Mouse (Mus musculus): Measurements from ENCODE around the gene Ffar1. TPM values are rescaled to one million over a fixed set of nuclear protein-coding genes. Genes with fewer than 3 reads are reported as not detected.
"Not testable (repeated sequence)": the region's sequence is repeated elsewhere in the genome, so short reads cannot be mapped to it uniquely, and the experiment has no call there.

The Ffar1 gene
- polyA plus RNA-seq, 1 experiment from 2014 or later, result not detected

- ATAC-seq, result no peak
- Histone ChIP-seq H3K9ac (ENCODE audit: low read depth, low read length) (no peak overlapping the region), H3K36me3 (ENCODE audit: control insufficient read depth, insufficient read depth, low read length) (no peaks in the 10 kb centered on the region), H3K27me3 (ENCODE audit: control insufficient read depth, insufficient read depth, low read depth, low read length) (no peaks in the 10 kb centered on the region), H3K4me1 (ENCODE audit: control insufficient read depth, insufficient read depth, low read length) (peaks cover 7% of the 10 kb centered on the region; the same call in 1 of the 2 replicates), H3K4me2 (ENCODE audit: low read length) (no peak overlapping the region), H3K27ac (ENCODE audit: low read length) (no peak overlapping the region), H3K4me3 (ENCODE audit: low read depth, low read length) (no peak overlapping the region), H3K9me3 (replicated peaks; ENCODE audit: control insufficient read depth, low read length, poor library complexity, severe bottlenecking) (no peaks in the 10 kb centered on the region)
- WGBS, result 82% methylated on average over 5 of the region's 5 CpGs
Observed at GRCm38 (mm10) chr7:30842092-30842491, 19.3 kb downstream of the Ffar1 start.

DNA sequence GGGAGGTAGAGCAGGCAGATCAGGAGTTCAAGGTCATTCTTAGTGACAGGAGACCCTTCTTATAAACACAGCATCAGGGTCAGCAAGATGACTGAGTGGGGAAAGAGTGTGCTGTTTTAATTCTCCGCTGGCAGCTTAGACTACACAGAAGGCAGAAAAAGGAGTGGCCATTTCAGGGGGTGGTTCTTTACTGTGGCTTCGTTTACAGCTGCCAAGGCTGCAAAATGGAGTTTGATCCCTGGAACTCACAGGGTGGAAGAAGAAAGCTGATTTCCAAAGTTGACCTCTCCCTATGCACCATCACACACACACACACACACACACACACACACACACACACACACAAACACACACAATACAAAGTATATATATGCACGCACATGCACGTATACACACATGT is 20.0 kb downstream of the Ffar1 start:
- H3K4me3 ChIP-seq (ENCODE audit: low read depth, low read length), result no peak overlapping the region
- peaks cover 7% of the 10 kb centered on the region; the same call in 1 of the 2 replicates for H3K4me1 ChIP-seq (ENCODE audit: control insufficient read depth, insufficient read depth, low read length)
- 77% methylated on average over 4 of the region's 4 CpGs for WGBS

GRCm38 (mm10) chr7:30840306-30840705 is 21.1 kb downstream of the Ffar1 start:
- Histone ChIP-seq H3K4me2 (ENCODE audit: low read length) (no peak overlapping the region), H3K36me3 (ENCODE audit: control insufficient read depth, insufficient read depth, low read length) (no peaks in the 10 kb centered on the region), H3K4me3 (ENCODE audit: low read depth, low read length) (no peak overlapping the region), H3K9ac (ENCODE audit: low read depth, low read length) (no peak overlapping the region), H3K9me3 (replicated peaks; ENCODE audit: control insufficient read depth, low read length, poor library complexity, severe bottlenecking) (no peaks in the 10 kb centered on the region), H3K27me3 (ENCODE audit: control insufficient read depth, insufficient read depth, low read depth, low read length) (no peaks in the 10 kb centered on the region), H3K4me1 (ENCODE audit: control insufficient read depth, insufficient read depth, low read length) (peaks cover 7% of the 10 kb centered on the region; the same call in 1 of the 2 replicates), H3K27ac (ENCODE audit: low read length) (no peak overlapping the region)
- no peak for ATAC-seq
- WGBS, result 69% methylated on average over 3 of the region's 3 CpGs

More for the DNA sequence above, 20.0 kb downstream of the Ffar1 start:
- ATAC-seq, result no peak
- no peak overlapping the region for H3K27ac ChIP-seq (ENCODE audit: low read length)
- H3K9me3 ChIP-seq (replicated peaks; ENCODE audit: control insufficient read depth, low read length, poor library complexity, severe bottlenecking), result no peaks in the 10 kb centered on the region
- no peaks in the 10 kb centered on the region for H3K36me3 ChIP-seq (ENCODE audit: control insufficient read depth, insufficient read depth, low read length)
- H3K9ac ChIP-seq (ENCODE audit: low read depth, low read length), result no peak overlapping the region
- no peaks in the 10 kb centered on the region for H3K27me3 ChIP-seq (ENCODE audit: control insufficient read depth, insufficient read depth, low read depth, low read length)
- no peak overlapping the region for H3K4me2 ChIP-seq (ENCODE audit: low read length)

DNA sequence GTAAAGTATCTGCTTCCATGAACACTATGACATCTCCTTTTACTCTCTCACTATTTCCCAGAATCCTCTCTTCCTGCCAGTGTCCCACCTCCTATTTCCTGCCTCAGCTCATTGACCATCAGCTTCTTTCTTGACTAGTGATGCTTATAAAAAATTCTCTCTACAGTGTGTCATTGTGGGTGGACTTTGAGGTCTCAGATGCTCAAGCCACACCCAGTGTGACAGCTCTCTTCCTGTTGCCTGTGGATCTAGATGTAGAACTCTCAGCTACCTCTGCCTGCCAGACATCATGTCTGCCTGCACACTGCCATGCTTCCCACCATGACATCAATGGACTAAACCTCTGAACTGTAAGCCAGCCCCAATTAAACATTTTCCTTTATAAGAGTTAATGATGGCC is 24.1 kb downstream of the Ffar1 start:
- no peak for ATAC-seq
- H3K4me2 ChIP-seq (ENCODE audit: low read length), result no peak overlapping the region
- no peak overlapping the region for H3K9ac ChIP-seq (ENCODE audit: low read depth, low read length)

GRCm38 (mm10) chr7:30832684-30833083 is 28.7 kb downstream of the Ffar1 start:
- 39% methylated on average over 7 of the region's 11 CpGs for WGBS
- H3K27ac ChIP-seq (ENCODE audit: low read length); H3K9ac ChIP-seq (ENCODE audit: low read depth, low read length); H3K4me3 ChIP-seq (ENCODE audit: low read depth, low read length); H3K9me3 ChIP-seq (replicated peaks; ENCODE audit: control insufficient read depth, low read length, poor library complexity, severe bottlenecking); H3K4me2 ChIP-seq (ENCODE audit: low read length); ATAC-seq; H3K27me3 ChIP-seq (ENCODE audit: control insufficient read depth, insufficient read depth, low read depth, low read length); H3K36me3 ChIP-seq (ENCODE audit: control insufficient read depth, insufficient read depth, low read length); H3K4me1 ChIP-seq (ENCODE audit: control insufficient read depth, insufficient read depth, low read length): not testable (repeated sequence)

More for the DNA sequence above, 24.1 kb downstream of the Ffar1 start:
- Histone ChIP-seq H3K9me3 (replicated peaks; ENCODE audit: control insufficient read depth, low read length, poor library complexity, severe bottlenecking) (no peaks in the 10 kb centered on the region), H3K36me3 (ENCODE audit: control insufficient read depth, insufficient read depth, low read length) (no peaks in the 10 kb centered on the region), H3K4me1 (ENCODE audit: control insufficient read depth, insufficient read depth, low read length) (no peaks in the 10 kb centered on the region), H3K4me3 (ENCODE audit: low read depth, low read length) (no peak overlapping the region), H3K27ac (ENCODE audit: low read length) (no peak overlapping the region), H3K27me3 (ENCODE audit: control insufficient read depth, insufficient read depth, low read depth, low read length) (no peaks in the 10 kb centered on the region)

- H3K4me2 ChIP-seq (ENCODE audit: low read length), result no peak overlapping the region
- no peaks in the 10 kb centered on the region for H3K27me3 ChIP-seq (ENCODE audit: control insufficient read depth, insufficient read depth, low read depth, low read length)
- no peak overlapping the region for H3K4me3 ChIP-seq (ENCODE audit: low read depth, low read length)
- WGBS, result 81% methylated on average over 9 of the region's 17 CpGs
- H3K4me1 ChIP-seq (ENCODE audit: control insufficient read depth, insufficient read depth, low read length), result no peaks in the 10 kb centered on the region
- no peak for ATAC-seq
- H3K9ac ChIP-seq (ENCODE audit: low read depth, low read length), result no peak overlapping the region
- no peaks in the 10 kb centered on the region for H3K9me3 ChIP-seq (replicated peaks; ENCODE audit: control insufficient read depth, low read length, poor library complexity, severe bottlenecking)
- no peak overlapping the region for H3K27ac ChIP-seq (ENCODE audit: low read length)
- no peaks in the 10 kb centered on the region for H3K36me3 ChIP-seq (ENCODE audit: control insufficient read depth, insufficient read depth, low read length)
Observed at GRCm38 (mm10) chr7:30832261-30832660, 29.1 kb downstream of the Ffar1 start.

DNA sequence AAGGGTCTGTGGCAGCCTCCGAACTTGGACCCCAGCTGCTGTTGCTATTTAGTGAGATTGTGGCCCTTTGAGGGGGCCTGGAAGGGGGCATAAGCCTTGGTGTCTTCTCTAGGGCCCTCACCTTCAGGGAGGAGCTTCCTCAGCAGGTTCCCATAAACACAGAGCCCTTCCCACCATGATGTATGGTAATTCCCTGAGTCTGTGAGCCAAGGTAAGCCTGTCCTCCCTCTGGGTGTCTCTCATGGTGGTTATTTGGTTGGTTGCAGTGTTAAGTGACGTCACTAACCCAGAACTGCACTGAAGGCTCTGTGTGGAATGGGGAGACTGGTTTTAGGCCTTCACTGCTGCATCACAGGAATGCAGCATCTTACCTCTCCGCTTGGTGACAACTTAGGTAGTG is 31.9 kb downstream of the Ffar1 start:
- 75% methylated on average over 3 of the region's 3 CpGs for WGBS
- no peak overlapping the region for H3K4me2 ChIP-seq (ENCODE audit: low read length)
- H3K4me1 ChIP-seq (ENCODE audit: control insufficient read depth, insufficient read depth, low read length), result no peaks in the 10 kb centered on the region
- no peaks in the 10 kb centered on the region for H3K36me3 ChIP-seq (ENCODE audit: control insufficient read depth, insufficient read depth, low read length)
- H3K9ac ChIP-seq (ENCODE audit: low read depth, low read length), result no peak overlapping the region
- H3K4me3 ChIP-seq (ENCODE audit: low read depth, low read length), result no peak overlapping the region
- no peaks in the 10 kb centered on the region for H3K9me3 ChIP-seq (replicated peaks; ENCODE audit: control insufficient read depth, low read length, poor library complexity, severe bottlenecking)
- no peaks in the 10 kb centered on the region for H3K27me3 ChIP-seq (ENCODE audit: control insufficient read depth, insufficient read depth, low read depth, low read length)
- ATAC-seq, result no peak
- no peak overlapping the region for H3K27ac ChIP-seq (ENCODE audit: low read length)

DNA sequence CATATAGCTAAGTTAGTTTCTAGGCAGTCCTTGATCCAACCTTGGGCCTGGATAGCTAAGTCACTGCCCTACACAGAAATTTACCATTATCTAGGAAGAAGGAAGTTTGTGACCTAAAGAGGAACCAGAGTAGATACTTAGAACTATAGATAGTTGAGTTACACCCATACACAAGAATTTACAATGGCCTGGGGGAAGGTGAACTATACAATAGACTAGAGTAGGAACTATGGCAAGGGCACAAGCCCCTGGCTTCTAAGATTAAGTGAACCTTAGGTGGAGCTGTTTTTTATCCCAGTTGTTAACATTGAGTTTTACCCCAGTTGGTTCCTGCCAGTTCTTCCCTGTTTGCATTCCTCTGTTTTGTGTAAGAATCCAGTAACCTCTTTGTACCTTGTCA is 32.5 kb downstream of the Ffar1 start:
- H3K4me3 ChIP-seq (ENCODE audit: low read depth, low read length); H3K4me2 ChIP-seq (ENCODE audit: low read length); H3K27ac ChIP-seq (ENCODE audit: low read length); ATAC-seq; H3K27me3 ChIP-seq (ENCODE audit: control insufficient read depth, insufficient read depth, low read depth, low read length); H3K9ac ChIP-seq (ENCODE audit: low read depth, low read length); H3K4me1 ChIP-seq (ENCODE audit: control insufficient read depth, insufficient read depth, low read length); H3K36me3 ChIP-seq (ENCODE audit: control insufficient read depth, insufficient read depth, low read length); H3K9me3 ChIP-seq (replicated peaks; ENCODE audit: control insufficient read depth, low read length, poor library complexity, severe bottlenecking): not testable (repeated sequence)

GRCm38 (mm10) chr7:30826660-30827059 is 34.7 kb downstream of the Ffar1 start:
- H3K27me3 ChIP-seq (ENCODE audit: control insufficient read depth, insufficient read depth, low read depth, low read length), result no peaks in the 10 kb centered on the region
- no peaks in the 10 kb centered on the region for H3K36me3 ChIP-seq (ENCODE audit: control insufficient read depth, insufficient read depth, low read length)
- H3K9ac ChIP-seq (ENCODE audit: low read depth, low read length), result no peak overlapping the region
- ATAC-seq, result no peak
- H3K4me2 ChIP-seq (ENCODE audit: low read length), result no peak overlapping the region
- H3K9me3 ChIP-seq (replicated peaks; ENCODE audit: control insufficient read depth, low read length, poor library complexity, severe bottlenecking), result no peaks in the 10 kb centered on the region
- no peak overlapping the region for H3K27ac ChIP-seq (ENCODE audit: low read length)
- H3K4me1 ChIP-seq (ENCODE audit: control insufficient read depth, insufficient read depth, low read length), result no peaks in the 10 kb centered on the region
- no peak overlapping the region for H3K4me3 ChIP-seq (ENCODE audit: low read depth, low read length)
- WGBS, result 95% methylated on average over 10 of the region's 10 CpGs

DNA sequence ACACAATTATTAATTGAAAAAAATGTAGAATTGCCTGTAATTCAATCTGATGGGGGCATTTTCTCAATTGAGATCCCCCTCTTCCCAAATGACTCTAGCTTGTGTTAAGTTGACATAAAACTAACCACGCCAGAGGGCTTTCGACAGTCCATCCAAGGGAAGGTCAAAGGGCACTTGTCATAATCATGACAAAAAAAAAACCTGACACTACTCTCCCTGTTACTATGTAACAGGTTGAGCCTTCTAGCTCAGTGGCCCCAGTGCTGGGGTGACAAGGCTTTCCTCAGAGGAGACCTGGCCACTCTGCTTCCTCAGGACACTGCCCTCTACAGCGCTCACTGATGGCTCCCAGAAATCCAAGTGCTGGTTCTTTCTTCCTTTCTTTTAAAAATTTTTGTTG is 37.1 kb downstream of the Ffar1 start:
- no peak overlapping the region for H3K4me2 ChIP-seq (ENCODE audit: low read length)
- no peak overlapping the region for H3K4me3 ChIP-seq (ENCODE audit: low read depth, low read length)
- no peaks in the 10 kb centered on the region for H3K36me3 ChIP-seq (ENCODE audit: control insufficient read depth, insufficient read depth, low read length)
- H3K27ac ChIP-seq (ENCODE audit: low read length), result no peak overlapping the region
- no peak for ATAC-seq
- no peaks in the 10 kb centered on the region for H3K27me3 ChIP-seq (ENCODE audit: control insufficient read depth, insufficient read depth, low read depth, low read length)
- H3K9me3 ChIP-seq (replicated peaks; ENCODE audit: control insufficient read depth, low read length, poor library complexity, severe bottlenecking), result no peaks in the 10 kb centered on the region
- no peak overlapping the region for H3K9ac ChIP-seq (ENCODE audit: low read depth, low read length)
- no peaks in the 10 kb centered on the region for H3K4me1 ChIP-seq (ENCODE audit: control insufficient read depth, insufficient read depth, low read length)
- 97% methylated on average over 3 of the region's 3 CpGs for WGBS

Data from midbrain, embryonic 16.5 days (tissue).